Mouse (Mus musculus) kidney, postnatal 25 days (tissue): ENCODE measurements around the gene Atp2c1.
A peak's percentile ranks its signal among the peaks of the same experiment; 100 is the strongest.

ENCODE experiments used
- DNase-seq, 2 experiments: peaks; one replicate each; pipeline ENCODE4 v3.0.0; 2021; ENCODE audit warnings: mixed read lengths in 2 of 2

The Atp2c1 gene

GRCm38 (mm10) chr9:105488363-105488762 is 38.8 kb downstream of the Atp2c1 start:
- DNase-seq: no peak

- DNase-seq: no peak
Measured at GRCm38 (mm10) chr9:105484338-105485084, 42.6 kb downstream of the Atp2c1 start.

- no peak for DNase-seq
Measured at GRCm38 (mm10) chr9:105483880-105484279, 43.2 kb downstream of the Atp2c1 start.

- DNase-seq: no peak
Measured at GRCm38 (mm10) chr9:105482715-105483510, 44.2 kb downstream of the Atp2c1 start.

GRCm38 (mm10) chr9:105482070-105482469 is 45.0 kb downstream of the Atp2c1 start:
- DNase-seq: peak; percentile 56 to 59

GRCm38 (mm10) chr9:105476134-105476533 is 51.0 kb downstream of the Atp2c1 start:
- no peak for DNase-seq

GRCm38 (mm10) chr9:105474910-105475309 is 52.2 kb downstream of the Atp2c1 start:
- no peak for DNase-seq

GRCm38 (mm10) chr9:105467787-105468186 is 59.3 kb downstream of the Atp2c1 start:
- peak in 1 of 2 experiments; percentile 23 for DNase-seq

- no peak for DNase-seq
Measured at GRCm38 (mm10) chr9:105461496-105461895, 65.6 kb downstream of the Atp2c1 start.

GRCm38 (mm10) chr9:105459032-105459431 is 68.1 kb downstream of the Atp2c1 start:
- DNase-seq: peak in 1 of 2 experiments; percentile 13

GRCm38 (mm10) chr9:105408549-105408948 is 118.6 kb downstream of the Atp2c1 start:
- no peak for DNase-seq

- DNase-seq: peak; percentile 96 to 97
Measured at GRCm38 (mm10) chr9:105395218-105395627, 131.9 kb downstream of the Atp2c1 start, which contains the start of the genes Aste1 and Nek11. TSS of gene Aste1 (plus strand) at chr9:105395392. TSS of gene Nek11 (minus strand) at chr9:105395524.

- DNase-seq: no peak
Measured at GRCm38 (mm10) chr9:105394720-105395119, 132.4 kb downstream of the Atp2c1 start.

GRCm38 (mm10) chr9:105390616-105391015 is 136.5 kb downstream of the Atp2c1 start:
- DNase-seq: no peak

GRCm38 (mm10) chr9:105389289-105389688 is 137.8 kb downstream of the Atp2c1 start:
- peak; percentile 54 to 85 for DNase-seq

GRCm38 (mm10) chr9:105387403-105387802 is 139.7 kb downstream of the Atp2c1 start:
- no peak for DNase-seq

- no peak for DNase-seq
Measured at GRCm38 (mm10) chr9:105379533-105380145, 147.5 kb downstream of the Atp2c1 start.

- no peak for DNase-seq
Measured at GRCm38 (mm10) chr9:105377622-105378021, 149.5 kb downstream of the Atp2c1 start.

- DNase-seq: no peak
Measured at GRCm38 (mm10) chr9:105376954-105377530, 150.1 kb downstream of the Atp2c1 start.

- DNase-seq: no peak
Measured at GRCm38 (mm10) chr9:105376411-105376810, 150.7 kb downstream of the Atp2c1 start.

GRCm38 (mm10) chr9:105374361-105374760 is 152.8 kb downstream of the Atp2c1 start:
- DNase-seq: no peak

GRCm38 (mm10) chr9:105368605-105369004 is 158.5 kb downstream of the Atp2c1 start:
- no peak for DNase-seq

GRCm38 (mm10) chr9:105366199-105366598 is 160.9 kb downstream of the Atp2c1 start:
- DNase-seq: no peak
